Mouse (Mus musculus) c-Kit-positive CD71-negative TER-119-negative erythroid progenitor cells, embryonic 14.5 days (primary cell): Measurements from ENCODE around the gene Edf1.
A peak's percentile ranks its signal among the peaks of the same experiment; 100 is the strongest.
"Not testable (repeated sequence)": the region's sequence is repeated elsewhere in the genome, so short reads cannot be mapped to it uniquely, and the experiment has no call there.

Source experiments
- DNase-seq: peaks from one replicate; pipeline ENCODE4 v3.0.0-alpha.2; 2013; ENCODE audit warnings: low read depth

Edf1 gene

GRCm38 (mm10) chr2:25557221-25557963, at the start of gene Edf1:
Gene Edf1 (plus strand): TSS chr2:25557847.
- DNase-seq = peak; percentile 83

DNA sequence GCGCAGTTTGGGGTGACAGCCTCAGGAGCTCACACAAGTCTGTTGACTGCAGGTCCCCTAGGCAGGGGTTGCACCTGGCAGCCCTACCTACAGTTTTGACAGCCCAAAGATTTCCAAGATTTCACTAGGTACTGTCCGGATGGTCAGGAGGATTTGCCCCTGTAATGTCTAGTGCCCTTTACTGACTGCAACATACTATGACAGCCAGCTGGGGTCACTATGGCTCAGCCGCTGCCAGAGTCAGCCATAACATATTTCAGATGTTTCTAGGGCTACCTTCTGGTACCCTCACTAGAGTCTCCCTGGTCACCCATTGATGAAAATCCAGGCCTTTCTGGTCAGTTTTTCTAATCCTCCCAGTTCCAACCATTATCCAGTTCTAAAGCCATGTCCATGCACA, 47.7 kb upstream of the Edf1 start:
- no peak for DNase-seq

- no peak for DNase-seq
These were observed 30.9 kb upstream of the Edf1 start for GRCm38 (mm10) chr2:25526510-25527302.

DNA sequence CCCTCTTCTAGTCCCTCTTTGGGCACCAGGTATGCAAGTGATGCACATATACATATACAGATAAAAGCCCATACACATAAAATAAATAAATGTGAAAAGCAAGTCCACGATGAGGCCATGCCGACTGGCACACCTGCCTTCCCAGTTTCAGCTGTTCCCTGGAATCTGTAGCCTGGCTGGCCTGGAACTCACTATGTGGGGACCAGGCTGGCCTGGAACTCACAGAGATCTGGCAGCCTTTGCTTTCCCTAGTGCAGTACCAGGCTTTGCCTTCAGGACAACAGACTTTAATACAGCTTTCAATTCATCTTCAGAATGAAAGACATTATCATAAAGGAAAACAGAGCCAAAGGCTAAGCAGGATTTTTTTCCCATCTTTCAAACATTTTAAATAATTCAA, 23.9 kb upstream of the Edf1 start:
- no peak for DNase-seq

GRCm38 (mm10) chr2:25534178-25534865, 23.3 kb upstream of the Edf1 start:
- DNase-seq = no peak

GRCm38 (mm10) chr2:25534866-25535182, 22.8 kb upstream of the Edf1 start:
- no peak for DNase-seq

GRCm38 (mm10) chr2:25536531-25536930, 21.1 kb upstream of the Edf1 start:
- no peak for DNase-seq

GRCm38 (mm10) chr2:25540541-25540948, 17.1 kb upstream of the Edf1 start:
- DNase-seq = no peak

GRCm38 (mm10) chr2:25541644-25542367, 15.8 kb upstream of the Edf1 start:
- DNase-seq = no peak

GRCm38 (mm10) chr2:25545996-25546810, 11.4 kb upstream of the Edf1 start:
- DNase-seq = peak; percentile 14

GRCm38 (mm10) chr2:25546811-25547491, 10.7 kb upstream of the Edf1 start, which contains the start of gene Traf2:
Gene Traf2 (minus strand): TSS chr2:25546940.
- peak; percentile 97 for DNase-seq

GRCm38 (mm10) chr2:25549021-25549991, 8.3 kb upstream of the Edf1 start:
- DNase-seq = no peak

DNA sequence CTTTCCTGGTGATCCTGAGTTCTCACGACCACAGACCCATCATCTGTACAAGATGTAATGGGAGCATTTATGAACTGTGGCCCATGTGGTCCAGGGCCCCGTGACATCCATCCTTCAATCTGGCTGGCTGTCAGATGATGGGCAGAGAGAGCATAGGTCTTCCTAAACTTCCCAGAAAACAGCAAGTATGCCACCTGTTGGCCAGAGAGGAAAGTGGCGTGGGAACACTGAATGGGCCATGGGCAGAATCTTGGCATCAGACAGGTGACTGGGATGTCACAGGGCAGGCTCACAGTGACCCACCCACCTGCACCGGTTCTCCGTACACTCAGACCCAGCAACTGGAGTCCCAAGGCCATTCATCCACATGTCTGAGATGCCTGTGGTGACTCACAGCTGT, 6.5 kb upstream of the Edf1 start:
- DNase-seq = peak; percentile 30

DNA sequence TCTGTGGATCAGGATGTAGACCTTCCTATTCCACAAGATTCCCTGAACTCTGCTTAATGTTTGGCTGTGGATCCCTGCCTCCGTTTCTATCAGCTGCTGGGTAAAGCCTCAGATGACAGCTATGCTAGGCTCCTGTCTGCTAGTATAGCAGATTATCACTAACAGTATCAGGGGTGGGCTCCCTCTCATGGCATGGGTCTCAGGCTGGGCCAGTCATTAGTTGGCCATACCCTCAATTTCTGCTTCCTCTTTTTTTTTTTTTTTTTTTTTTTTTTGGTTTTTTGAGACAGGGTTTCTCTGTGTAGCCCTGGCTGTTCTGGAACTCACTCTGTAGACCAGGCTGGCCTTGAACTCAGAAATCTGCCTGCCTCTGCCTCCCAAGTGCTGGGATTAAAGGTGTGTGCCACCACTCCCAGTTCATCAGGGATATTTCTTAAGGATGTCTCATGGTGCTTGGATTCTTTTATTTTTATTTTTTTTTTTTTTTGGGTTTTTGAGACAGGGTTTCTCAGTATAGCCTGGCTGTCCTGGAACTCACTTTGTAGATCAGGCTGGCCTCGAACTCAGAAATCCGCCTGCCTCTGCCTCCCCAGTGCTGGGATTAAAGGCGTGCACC, 4.4 kb upstream of the Edf1 start:
- DNase-seq = not testable (repeated sequence)

DNA sequence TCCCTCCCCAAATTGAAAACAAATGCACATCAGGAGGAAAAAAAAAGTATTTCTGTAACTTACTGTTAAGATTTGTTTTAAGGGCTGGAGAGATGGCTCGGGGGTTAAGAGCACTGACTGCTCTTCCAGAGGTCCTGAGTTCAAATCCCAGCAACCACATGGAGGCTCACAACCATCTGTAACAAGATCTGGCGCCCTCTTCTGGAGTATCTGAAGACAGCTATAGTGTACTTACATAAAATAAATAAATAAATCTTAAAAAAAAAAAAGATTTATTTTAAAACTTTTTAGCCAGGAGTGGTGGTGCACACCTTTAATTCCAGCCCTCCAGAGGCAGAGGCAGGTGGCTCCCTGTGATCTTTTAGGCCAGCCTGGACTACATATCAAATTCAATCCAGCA, 2.2 kb upstream of the Edf1 start:
- DNase-seq = not testable (repeated sequence)

DNA sequence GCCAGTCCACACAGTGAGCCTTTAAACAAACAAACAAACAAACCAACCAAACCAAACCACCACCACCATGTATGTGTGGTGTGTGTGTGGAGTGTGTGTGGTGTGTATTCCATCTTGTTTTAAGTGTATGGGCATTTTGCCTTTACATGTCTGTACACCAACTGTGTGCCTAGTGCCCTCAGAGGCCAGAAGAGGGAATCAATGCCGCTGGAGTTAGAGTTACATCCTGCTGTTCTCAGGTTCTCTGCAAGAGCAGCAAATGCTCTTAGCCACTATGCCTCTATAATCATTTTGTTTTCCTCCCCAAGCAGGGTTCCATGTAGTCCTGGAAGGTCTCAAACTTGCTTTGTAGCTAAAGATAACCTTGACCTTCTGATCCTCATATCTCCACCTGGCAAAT, 1.4 kb upstream of the Edf1 start:
- no peak for DNase-seq

DNA sequence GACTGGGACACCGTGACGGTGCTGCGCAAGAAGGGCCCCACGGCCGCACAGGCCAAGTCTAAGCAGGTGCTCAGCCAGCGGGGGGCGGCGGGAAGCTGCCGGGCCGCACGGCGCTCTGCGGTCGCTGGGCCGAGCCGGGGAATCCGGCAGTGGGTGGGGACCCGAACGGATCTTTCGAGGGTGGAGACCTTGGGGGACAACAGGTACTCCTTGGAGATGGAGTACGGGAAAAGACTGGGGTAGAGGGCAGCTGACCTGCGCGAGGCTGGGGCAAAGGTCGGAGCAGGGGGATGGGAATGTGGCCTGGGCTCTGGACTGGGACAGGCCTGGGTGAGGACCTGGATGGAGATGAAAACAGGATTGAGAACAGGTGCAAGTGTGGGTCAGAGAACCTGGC, 315 bp downstream of the Edf1 start:
- no peak for DNase-seq

GRCm38 (mm10) chr2:25558774-25559173, 1.1 kb downstream of the Edf1 start:
- no peak for DNase-seq

GRCm38 (mm10) chr2:25560551-25560950, 2.9 kb downstream of the Edf1 start:
- DNase-seq = no peak
